Mouse (Mus musculus): ENCODE measurements around the gene Mtx1. TPM values are rescaled to one million over a fixed set of nuclear protein-coding genes. Genes with fewer than 3 reads are reported as not detected.
"Not testable (repeated sequence)": the region's sequence is repeated elsewhere in the genome, so short reads cannot be mapped to it uniquely, and the experiment has no call there.

Mtx1 gene
- total RNA-seq, 1 experiment from 2014 or later: 152 TPM

DNA sequence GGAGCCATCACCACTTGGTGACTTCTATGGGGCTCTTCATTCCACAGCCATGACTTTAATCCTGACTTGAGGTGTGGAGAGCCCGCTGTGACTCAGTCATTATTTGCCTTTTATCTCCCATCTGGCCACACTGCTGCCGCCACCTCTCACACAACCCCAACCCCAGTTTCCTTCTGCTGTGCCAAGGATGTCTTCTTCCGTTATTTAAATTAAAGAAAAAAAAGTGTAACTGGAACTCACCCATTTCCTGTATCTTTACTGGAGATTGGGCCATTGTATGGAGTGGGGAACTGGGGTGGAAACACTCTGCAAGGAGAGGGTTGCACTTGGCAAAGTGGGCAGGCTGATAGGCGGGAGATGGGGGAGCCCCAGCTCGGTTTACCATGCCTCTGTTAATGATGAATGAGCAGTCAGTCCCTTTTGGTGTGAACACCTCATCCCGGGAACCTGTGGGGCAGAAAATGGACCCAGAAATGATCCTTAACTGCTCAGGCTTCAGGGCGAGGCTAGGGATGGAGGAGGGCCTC, 44.3 kb downstream of the Mtx1 start:
- DNase-seq: no peak

DNA sequence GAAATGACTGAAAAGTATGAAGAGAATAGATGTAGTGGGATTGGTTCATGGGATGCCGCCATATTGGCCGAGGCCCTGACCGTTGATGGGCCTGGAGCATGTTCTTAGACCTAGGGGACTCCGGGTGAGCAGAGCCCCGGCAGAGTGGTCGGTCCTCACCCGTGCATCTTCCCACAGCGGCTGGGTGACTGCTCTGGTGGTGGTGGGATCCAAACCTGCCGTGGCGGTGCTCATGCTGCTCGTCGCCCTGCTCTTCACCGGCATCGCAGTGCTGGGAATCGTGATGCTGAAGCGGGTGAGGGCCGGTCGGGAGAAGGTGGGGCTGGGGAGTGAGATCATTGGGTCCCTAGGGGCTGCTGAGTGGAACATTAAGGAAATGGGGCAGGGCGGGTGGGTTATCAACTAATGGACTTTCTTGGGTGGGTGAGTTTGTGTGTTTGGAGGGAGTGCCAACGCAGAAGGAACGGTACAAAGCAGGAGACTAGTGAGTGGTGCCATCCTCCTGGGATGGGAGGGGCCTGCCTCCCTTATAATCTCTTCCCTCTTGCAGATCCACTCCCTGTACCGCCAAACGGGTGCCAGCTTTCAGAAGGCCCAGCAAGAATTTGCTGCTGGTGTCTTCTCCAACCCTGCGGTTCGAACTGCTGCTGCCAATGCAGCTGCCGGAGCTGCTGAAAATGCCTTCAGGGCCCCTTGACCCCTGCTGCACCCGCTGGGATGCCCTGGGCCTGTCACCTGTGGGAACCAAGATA, 45.0 kb downstream of the Mtx1 start:
- no peak for DNase-seq

GRCm38 (mm10) chr3:89179056-89179455, 47.8 kb downstream of the Mtx1 start:
- no peak for DNase-seq

GRCm38 (mm10) chr3:89178107-89178385, 48.8 kb downstream of the Mtx1 start:
- no peak for DNase-seq

- DNase-seq: peak; percentile 92
These were observed 49.4 kb downstream of the Mtx1 start, which contains the start of gene Scamp3 for GRCm38 (mm10) chr3:89177242-89178106. TSS of gene Scamp3 (plus strand) at chr3:89177473.

GRCm38 (mm10) chr3:89176421-89176820, 50.5 kb downstream of the Mtx1 start:
- no peak for DNase-seq

DNA sequence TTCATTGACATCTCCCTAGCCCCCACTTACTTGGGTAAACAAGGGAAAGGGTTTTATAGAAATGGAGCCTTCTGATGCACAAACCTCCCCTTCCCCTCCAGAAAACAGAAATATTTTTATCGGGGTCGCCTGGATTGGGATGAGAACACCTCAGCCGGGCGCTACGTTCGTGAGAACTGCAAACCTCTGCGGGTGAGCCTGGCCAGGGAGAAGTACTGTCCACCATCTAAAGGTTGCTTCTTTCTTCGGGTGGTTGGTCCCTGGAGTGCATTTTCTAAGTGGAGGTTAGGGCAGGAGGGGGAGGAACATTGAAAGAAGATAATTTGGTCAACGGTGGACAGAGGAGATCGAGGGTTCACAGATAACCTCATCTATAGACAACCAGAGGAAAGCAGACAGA, 51.3 kb downstream of the Mtx1 start:
- no peak for DNase-seq

DNA sequence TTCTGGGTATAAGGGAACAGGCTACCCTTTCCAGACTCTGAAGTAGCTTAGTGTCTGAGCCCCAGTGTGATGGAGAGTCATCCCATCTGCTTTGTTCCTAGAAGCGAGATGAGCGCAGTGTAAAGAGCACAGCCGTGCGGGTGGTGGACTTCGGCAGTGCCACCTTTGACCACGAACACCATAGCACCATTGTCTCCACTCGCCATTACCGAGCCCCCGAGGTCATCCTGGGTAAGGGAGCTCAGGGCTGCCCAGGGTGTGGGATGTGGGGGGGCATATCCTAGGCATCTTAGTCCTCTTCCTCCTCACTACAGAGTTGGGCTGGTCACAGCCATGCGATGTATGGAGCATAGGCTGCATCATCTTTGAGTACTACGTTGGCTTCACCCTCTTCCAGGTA, 52.0 kb downstream of the Mtx1 start:
- no peak for DNase-seq

DNA sequence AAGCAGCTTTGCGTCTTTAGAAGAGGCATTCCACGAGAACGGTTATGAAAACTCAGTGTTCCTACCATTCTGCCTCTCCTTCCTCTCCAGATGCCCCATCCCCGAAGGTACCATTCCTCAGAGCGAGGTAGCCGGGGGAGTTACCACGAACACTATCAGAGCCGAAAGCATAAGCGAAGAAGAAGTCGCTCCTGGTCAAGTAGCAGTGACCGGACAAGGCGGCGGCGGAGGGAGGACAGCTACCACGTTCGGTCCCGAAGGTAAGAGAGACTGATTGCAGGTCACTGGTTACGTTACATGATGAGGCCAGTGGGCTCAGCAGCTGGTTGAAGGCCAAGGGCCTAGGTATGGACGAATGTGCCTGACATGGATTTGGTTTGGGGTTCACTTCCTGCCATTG, 59.9 kb downstream of the Mtx1 start:
- no peak for DNase-seq

DNA sequence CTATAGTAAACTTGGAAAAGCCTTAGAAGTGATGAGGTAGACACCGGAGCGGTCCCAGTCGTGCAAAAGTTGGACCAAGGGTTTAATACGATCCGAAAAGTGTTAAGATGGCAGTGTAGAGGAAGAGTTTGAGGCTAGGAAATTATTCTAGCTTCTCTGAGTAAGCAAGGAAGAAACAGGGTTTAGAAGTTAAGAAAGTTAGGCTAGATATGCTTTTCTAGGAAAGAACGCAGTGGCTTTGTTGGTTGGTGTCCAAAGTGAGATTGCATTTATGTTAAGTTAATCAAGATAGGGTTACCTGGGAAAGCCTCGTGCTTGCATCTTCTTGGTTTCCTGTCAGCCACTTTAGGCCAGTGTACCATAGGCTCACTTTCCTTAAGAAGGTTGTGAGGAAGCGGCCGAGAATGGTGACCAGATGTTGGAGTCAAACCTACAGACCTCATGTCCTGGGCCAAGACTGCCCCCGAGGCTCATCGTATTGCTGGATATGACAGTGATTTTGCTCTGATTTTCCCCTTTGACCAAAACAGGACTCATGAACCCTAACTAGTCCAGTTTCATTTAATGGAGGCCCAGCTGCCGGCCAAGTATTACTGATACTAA, 61.5 kb downstream of the Mtx1 start:
- DNase-seq: no peak

- DNase-seq: peak; percentile 97
These were observed 62.2 kb downstream of the Mtx1 start, which contains the start of gene Clk2 for GRCm38 (mm10) chr3:89164506-89165267. TSS of gene Clk2 (plus strand) at chr3:89164795.

- DNase-seq: no peak
These were observed 63.1 kb downstream of the Mtx1 start for GRCm38 (mm10) chr3:89163643-89164245.

DNA sequence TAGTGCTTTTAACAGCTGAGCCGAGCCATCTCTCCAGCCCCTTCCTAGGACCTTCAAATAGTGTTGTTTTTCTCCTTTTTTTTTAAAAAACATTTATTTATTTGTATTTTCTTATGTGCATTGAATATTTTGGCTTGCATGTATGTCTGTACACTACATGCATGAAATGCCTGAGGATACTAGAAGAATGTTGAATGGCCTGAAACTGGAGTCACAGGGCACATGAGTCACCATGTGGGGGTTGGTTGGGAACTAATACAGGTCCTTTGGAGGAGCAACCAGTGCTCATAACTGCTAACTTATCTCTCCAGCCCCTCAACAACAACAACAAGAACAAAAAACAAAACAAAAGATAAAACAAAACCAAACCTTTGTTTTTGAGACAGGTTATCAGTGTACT, 63.8 kb downstream of the Mtx1 start:
- no peak for DNase-seq

DNA sequence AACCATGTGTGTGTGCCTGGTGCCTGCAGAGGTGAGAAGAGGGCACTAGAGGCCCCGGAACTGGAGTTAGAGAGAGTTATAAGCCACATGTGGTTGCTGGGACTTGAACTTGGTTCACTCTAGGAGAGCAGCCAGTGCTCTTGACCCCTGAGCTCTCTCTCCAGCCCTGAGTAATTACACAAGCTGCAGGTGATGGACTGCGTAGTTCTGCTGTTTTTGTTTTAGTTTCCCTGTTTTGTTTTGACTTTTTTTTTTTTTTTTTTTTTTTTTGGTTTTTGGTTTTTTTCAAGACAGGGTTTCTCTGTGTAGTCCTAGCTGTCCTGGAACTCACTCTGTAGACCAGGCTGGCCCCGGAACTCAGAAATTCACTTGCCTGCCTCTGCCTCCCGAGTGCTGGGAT, 65.1 kb downstream of the Mtx1 start:
- DNase-seq: no peak

GRCm38 (mm10) chr3:89161207-89161606, 65.7 kb downstream of the Mtx1 start:
- not testable (repeated sequence) for DNase-seq

DNA sequence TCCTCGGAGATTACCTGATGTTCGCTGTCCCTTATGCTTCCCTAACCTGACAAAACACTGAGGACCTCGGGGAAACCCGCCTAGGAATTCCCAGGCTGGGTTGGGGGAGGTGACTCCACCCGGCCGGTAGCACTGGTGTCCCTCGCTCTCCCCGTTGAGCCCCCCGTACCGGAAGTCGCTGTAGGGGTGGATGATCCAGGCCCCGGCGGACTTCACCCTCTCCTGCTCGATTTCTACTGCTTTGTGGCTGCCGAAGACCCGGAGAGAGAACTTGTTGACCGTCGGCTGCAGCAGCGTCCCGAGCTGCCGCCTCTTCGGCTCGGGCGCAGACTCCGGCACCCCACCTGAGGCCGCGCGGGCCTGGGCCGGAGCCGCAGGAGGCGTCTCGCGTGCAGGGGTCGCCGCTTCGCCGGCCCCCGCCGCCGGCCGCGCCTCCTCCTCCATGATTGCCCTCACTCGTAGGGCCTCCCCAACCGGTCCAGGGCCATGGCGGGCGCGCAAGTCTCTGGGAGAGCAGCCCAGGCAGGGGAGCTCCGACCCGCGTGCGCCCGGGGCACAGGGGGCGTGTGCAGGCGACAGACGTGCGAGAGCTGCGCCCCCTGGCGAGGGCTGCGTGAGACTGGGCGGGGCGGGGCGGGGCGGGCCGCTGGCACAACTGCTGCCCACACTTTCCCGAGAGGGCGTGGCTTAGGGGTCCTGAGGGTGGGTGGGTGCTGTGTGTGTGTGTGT, 67.1 kb downstream of the Mtx1 start, which contains the start of gene Hcn3:
Gene Hcn3, minus strand, starts transcription at position 581 of the 729 bp plus-strand sequence.
- peak; percentile 88 for DNase-seq

DNA sequence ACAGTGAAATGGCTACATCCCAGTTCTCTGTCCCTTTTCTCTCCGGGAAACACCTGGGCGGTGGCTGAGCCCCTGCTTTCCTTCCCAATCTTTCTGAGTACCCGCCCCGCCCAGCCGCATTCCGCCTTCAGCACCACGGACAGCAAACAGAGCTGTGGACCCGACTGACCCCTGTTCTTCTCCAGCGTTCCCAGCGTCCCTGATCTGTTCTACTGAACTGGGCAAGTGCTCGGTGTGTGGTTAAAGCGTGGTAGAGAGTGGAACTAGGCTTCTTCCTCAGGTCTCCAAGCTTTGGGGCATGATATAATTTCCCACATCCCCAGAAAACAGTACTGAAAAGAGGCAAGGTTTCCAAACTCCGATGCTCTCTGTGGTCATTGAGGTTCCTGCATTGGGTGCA, 67.7 kb downstream of the Mtx1 start:
- peak; percentile 82 for DNase-seq
